Mouse (Mus musculus) brain, embryonic 14.5 days (tissue): ENCODE results near the gene Tbc1d22a.

ENCODE experiments used
- CTCF ChIP-seq: fragments of 200-500 bp; IDR thresholded peaks from 2 replicates; pipeline ENCODE4 v1.5.1; 2012; ENCODE audit warnings: inconsistent platforms, mild to moderate bottlenecking, moderate library complexity, borderline replicate concordance; ENCODE audit not compliant: insufficient read depth, insufficient read length; ENCODE audit errors: extremely low read depth
- POLR2A ChIP-seq: fragments of 200-500 bp; IDR thresholded peaks from 2 replicates; pipeline ENCODE4 v1.6.1; 2012; ENCODE audit warnings: mild to moderate bottlenecking, inconsistent platforms, borderline replicate concordance; ENCODE audit not compliant: poor library complexity, insufficient read depth, insufficient read length, severe bottlenecking; ENCODE audit errors: extremely low read depth

GRCm38 (mm10) chr15:86297281-86297680 is 83.0 kb downstream of the Tbc1d22a start:
- TF ChIP-seq POLR2A (no peak), CTCF (no peak)
